Mouse (Mus musculus) G1E (cell line): ENCODE measurements around the gene Hist1h4d.

Experiments
- CTCF ChIP-seq: IDR thresholded peaks from 2 replicates; pipeline ENCODE4 v1.5.1; 2012; ENCODE audit warnings: low read depth, low read length, inconsistent platforms, mixed read lengths
- GATA1 ChIP-seq: IDR thresholded peaks from 2 replicates; pipeline ENCODE4 v1.6.1; 2012; ENCODE audit warnings: borderline replicate concordance, low read length, inconsistent platforms, mixed read lengths
- GATA2 ChIP-seq: IDR thresholded peaks from 2 replicates; pipeline ENCODE4 v1.6.1; 2012; ENCODE audit warnings: low read depth, low read length, inconsistent platforms, borderline replicate concordance
- POLR2AphosphoS5 ChIP-seq: IDR thresholded peaks from 2 replicates; pipeline ENCODE4 v1.6.1; 2012; ENCODE audit warnings: low read depth, low read length, inconsistent platforms; ENCODE audit not compliant: insufficient replicate concordance
- TAL1 ChIP-seq: conservative IDR thresholded peaks from 2 replicates; pipeline ENCODE4 v1.6.1; 2012; ENCODE audit warnings: low read depth, low read length, inconsistent platforms, mixed read lengths

DNA sequence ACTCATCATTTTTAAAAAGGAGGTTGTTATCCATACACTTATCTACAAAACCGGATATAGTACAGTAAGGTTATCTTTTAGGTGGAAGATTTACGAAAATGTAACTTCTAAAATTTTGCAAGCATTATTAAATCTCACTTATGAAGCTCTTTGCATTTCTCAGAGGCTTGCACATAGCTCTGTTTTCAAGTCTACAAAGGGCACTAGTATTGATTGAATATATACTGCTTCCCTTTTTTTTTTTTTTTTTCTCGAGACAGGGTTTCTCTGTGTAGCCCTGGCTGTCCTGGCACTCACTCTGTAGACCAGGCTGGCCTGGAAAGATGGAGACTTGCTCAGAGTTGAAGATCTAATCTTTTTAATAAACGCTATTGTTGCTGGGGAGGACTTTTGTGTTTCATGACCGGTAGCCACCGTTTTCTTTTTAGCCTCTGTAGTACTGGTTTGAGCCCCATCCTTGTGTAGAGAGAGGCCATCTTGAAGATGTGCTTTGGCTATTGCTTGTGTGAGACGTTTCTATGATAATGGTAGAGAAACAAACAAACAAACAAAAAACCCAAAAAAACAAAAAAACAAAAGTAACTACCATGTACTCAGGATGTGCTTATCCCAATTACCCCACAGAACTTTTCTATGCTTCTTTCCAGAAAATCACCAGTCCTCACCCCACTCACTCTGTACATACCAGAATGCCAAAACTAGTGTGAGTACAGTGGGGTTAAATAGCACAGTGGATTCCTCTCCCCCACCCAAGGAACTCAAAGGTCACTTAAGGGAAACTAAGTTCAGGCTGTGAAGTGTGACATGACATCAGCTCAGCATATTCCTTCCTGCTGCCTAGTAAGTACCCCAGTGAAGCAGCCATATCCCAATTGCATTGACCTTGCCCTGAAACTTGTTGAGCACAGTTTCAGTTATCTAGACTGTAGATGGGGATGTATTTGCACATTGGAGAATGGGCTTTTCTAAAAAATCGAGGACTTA is 29.2 kb upstream of the Hist1h4d start:
- TF ChIP-seq CTCF (no peak), GATA2 (no peak), GATA1 (no peak), POLR2AphosphoS5 (no peak), TAL1 (no peak)
